Mouse (Mus musculus): ENCODE results near the gene Onecut1. TPM values are rescaled to one million over a fixed set of nuclear protein-coding genes. Genes with fewer than 3 reads are reported as not detected.
A peak's percentile ranks its signal among the peaks of the same experiment; 100 is the strongest.

The Onecut1 gene
- polyA plus RNA-seq, 1 experiment: not detected

DNA sequence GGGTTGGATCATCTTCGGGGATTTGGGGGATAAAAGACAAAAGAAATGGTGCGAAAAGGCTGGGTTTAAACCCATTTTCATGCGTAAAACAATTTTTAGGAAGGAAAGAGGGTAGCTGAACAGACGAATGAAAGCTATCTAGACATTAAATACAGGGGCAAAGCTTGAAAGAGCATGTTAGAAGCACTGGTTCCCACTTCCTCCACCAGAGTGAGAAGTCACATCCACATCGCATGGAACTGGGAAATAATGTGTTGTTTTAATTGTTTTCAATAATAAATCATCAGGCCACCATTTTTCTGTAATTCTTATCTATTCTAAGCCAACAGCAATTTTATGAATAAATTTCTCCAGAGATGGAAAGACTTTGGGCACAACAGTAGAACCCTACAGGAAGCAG, 3.6 kb upstream of the Onecut1 start:
- no peak overlapping the region for H3K27ac ChIP-seq (ENCODE audit: insufficient read depth, low read depth, low read length)
- TF ChIP-seq POLR2A (IDR thresholded peaks at IDR 0.05; ENCODE audit: borderline replicate concordance, low read depth, low read length) (no peak), CTCF (IDR thresholded peaks at IDR 0.05; ENCODE audit: low read depth, low read length) (no peak)
- H3K4me1 ChIP-seq (ENCODE audit: control insufficient read depth, insufficient read depth, low read length): no peaks in the 10 kb centered on the region
- H3K4me3 ChIP-seq (ENCODE audit: insufficient read depth, low read length): no peak overlapping the region

DNA sequence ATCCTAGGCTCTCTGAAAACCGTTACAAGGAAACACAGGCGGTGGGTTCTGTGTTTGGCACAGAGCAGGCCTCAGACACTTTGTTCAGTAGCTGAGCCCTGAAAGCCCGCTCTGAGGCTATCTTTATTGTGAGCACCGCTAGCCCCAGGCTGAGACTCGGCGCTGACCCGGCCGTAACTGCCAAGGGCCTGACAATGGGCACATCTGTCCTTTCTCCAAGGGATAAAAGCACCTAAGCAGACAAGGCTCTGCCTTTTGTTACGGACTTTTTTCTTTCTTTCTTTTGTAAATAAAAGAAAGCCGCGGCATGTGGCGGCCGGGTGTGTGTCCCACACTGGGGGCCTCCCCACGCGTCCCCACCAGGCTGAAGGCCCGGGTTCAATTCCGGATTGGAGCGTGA, 1.3 kb upstream of the Onecut1 start:
- TF ChIP-seq CTCF (IDR thresholded peaks at IDR 0.05; ENCODE audit: low read depth, low read length): no peak
- no peak for TF ChIP-seq POLR2A (IDR thresholded peaks at IDR 0.05; ENCODE audit: borderline replicate concordance, low read depth, low read length)
- 0 out of 2 replicates have a peak overlapping the region, but pooled peaks have one; percentile 8 for H3K4me3 ChIP-seq (ENCODE audit: insufficient read depth, low read length)
- H3K27ac ChIP-seq (ENCODE audit: insufficient read depth, low read depth, low read length): no peak overlapping the region
- no peaks in the 10 kb centered on the region for H3K4me1 ChIP-seq (ENCODE audit: control insufficient read depth, insufficient read depth, low read length)

DNA sequence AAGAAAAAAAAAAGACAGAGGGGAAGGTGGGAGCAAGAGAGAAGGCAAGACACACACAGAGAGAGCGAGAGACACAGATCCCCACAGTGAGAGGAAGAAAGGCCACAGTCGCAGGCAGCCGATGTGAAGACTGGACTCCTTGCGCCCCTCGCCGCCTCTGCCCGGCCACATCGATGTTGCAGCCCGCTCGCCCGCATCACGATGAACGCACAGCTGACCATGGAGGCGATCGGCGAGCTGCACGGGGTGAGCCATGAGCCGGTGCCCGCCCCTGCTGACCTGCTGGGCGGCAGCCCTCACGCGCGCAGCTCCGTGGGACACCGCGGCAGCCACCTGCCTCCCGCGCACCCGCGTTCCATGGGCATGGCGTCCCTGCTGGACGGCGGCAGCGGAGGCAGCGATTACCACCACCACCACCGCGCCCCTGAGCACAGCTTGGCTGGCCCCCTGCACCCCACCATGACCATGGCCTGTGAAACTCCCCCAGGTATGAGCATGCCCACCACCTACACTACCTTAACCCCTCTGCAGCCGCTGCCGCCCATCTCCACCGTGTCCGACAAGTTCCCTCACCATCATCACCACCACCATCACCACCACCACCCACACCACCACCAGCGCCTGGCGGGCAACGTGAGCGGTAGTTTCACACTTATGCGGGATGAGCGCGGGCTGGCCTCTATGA, 517 bp downstream of the Onecut1 start:
- Histone ChIP-seq H3K27ac (ENCODE audit: insufficient read depth, low read depth, low read length) (no peak overlapping the region), H3K4me3 (ENCODE audit: insufficient read depth, low read length) (peak overlapping the region; percentile 29), H3K4me1 (ENCODE audit: control insufficient read depth, insufficient read depth, low read length) (no peaks in the 10 kb centered on the region)
- TF ChIP-seq CTCF (IDR thresholded peaks at IDR 0.05; ENCODE audit: low read depth, low read length) (no peak), POLR2A (IDR thresholded peaks at IDR 0.05; ENCODE audit: borderline replicate concordance, low read depth, low read length) (no peak)

DNA sequence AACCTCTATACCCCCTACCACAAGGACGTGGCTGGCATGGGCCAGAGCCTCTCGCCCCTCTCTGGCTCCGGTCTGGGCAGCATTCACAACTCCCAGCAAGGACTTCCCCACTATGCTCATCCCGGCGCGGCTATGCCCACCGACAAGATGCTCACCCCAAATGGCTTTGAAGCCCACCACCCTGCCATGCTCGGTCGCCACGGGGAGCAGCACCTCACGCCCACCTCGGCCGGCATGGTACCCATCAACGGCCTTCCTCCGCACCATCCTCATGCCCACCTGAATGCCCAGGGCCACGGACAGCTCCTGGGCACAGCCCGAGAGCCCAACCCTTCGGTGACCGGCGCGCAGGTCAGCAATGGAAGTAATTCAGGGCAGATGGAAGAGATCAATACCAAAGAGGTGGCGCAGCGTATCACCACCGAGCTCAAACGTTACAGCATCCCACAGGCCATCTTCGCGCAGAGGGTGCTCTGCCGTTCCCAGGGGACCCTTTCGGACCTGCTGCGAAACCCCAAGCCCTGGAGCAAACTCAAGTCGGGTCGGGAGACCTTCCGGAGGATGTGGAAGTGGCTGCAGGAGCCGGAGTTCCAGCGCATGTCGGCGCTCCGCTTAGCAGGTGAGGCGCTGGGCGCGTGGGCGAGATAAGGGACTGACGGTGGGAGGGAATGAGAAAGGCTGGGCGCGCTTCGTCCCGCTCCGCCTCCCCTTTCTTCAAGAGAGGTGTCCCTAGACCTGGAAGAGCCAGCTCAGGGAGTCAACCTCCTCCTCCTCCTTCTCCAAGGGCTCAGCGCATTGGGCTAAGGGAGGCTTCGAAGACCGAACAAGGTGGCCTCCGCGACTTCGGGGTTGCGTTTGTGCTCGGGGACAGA, 1.3 kb downstream of the Onecut1 start:
- H3K27ac ChIP-seq (ENCODE audit: insufficient read depth, low read depth, low read length): no peak overlapping the region

DNA sequence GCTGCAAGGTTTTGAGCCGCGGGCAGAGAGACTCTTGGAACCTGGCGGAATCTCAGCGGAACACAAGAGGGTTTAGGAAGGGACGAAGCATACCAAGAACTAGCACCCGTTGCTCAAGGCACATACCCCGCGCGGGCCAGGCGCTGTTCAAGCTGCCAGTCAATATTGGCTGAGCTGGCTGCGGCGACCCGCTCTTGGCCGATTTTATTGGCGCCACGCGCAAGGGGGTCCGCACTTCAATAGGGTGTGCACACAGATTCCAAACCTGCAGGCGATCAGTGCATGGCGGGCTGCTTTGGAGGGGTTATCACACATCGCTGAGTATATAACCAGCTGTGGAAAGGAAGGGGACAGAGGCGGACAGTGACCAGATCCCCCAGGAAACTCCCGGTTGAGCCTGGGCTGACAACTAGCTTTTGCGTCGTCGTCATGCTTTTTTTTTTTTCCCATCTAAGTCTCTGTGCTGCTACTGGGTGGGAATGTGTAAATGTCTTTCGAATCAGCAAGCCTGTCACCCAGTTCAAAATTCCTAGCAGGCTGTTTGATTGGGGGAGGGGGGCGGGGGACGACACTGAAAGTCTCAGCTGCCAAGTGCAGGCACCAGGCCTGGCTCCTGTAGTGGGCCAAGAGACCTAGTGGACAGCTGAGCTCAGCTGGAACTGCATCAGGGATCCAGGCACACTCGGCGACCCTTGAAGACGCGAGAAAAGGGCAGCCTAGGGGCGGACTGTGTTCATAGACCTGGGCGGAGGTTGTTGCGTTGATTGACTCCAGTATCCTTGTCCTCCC, 2.1 kb downstream of the Onecut1 start:
- Histone ChIP-seq H3K4me3 (ENCODE audit: insufficient read depth, low read length) (no peak overlapping the region), H3K27ac (ENCODE audit: insufficient read depth, low read depth, low read length) (no peak overlapping the region)
- no peak for TF ChIP-seq POLR2A (IDR thresholded peaks at IDR 0.05; ENCODE audit: borderline replicate concordance, low read depth, low read length)
- TF ChIP-seq CTCF (IDR thresholded peaks at IDR 0.05; ENCODE audit: low read depth, low read length): no peak

More for the DNA sequence above, 1.3 kb downstream of the Onecut1 start:
- no peaks in the 10 kb centered on the region for H3K4me1 ChIP-seq (ENCODE audit: control insufficient read depth, insufficient read depth, low read length)
- no peak overlapping the region for H3K4me3 ChIP-seq (ENCODE audit: insufficient read depth, low read length)
- TF ChIP-seq CTCF (IDR thresholded peaks at IDR 0.05; ENCODE audit: low read depth, low read length): no peak
- TF ChIP-seq POLR2A (IDR thresholded peaks at IDR 0.05; ENCODE audit: borderline replicate concordance, low read depth, low read length): no peak

DNA sequence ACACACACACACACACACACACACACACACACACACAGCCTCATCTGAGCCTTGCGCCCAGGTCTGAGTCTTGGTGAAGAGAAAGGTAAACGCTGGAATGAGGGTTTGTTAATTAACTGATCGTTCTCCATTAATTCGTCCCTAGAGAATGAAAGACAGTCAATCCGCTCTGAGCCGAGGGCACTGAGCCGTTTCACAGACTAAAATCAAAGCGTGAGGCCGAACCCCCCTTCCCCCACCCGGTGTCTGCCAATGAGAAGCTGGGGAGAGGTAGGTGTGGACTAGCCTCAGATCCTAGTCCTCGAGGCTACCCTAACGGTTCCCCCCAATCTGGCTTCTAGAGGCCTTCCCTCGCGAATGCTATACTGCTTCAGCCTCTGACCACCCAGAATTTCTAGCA, 2.8 kb downstream of the Onecut1 start:
- Histone ChIP-seq H3K4me1 (ENCODE audit: control insufficient read depth, insufficient read depth, low read length) (no peaks in the 10 kb centered on the region), H3K27ac (ENCODE audit: insufficient read depth, low read depth, low read length) (no peak overlapping the region), H3K4me3 (ENCODE audit: insufficient read depth, low read length) (no peak overlapping the region)
- no peak for TF ChIP-seq POLR2A (IDR thresholded peaks at IDR 0.05; ENCODE audit: borderline replicate concordance, low read depth, low read length)
- TF ChIP-seq CTCF (IDR thresholded peaks at IDR 0.05; ENCODE audit: low read depth, low read length): no peak

More for the DNA sequence above, 2.1 kb downstream of the Onecut1 start:
- no peaks in the 10 kb centered on the region for H3K4me1 ChIP-seq (ENCODE audit: control insufficient read depth, insufficient read depth, low read length)

DNA sequence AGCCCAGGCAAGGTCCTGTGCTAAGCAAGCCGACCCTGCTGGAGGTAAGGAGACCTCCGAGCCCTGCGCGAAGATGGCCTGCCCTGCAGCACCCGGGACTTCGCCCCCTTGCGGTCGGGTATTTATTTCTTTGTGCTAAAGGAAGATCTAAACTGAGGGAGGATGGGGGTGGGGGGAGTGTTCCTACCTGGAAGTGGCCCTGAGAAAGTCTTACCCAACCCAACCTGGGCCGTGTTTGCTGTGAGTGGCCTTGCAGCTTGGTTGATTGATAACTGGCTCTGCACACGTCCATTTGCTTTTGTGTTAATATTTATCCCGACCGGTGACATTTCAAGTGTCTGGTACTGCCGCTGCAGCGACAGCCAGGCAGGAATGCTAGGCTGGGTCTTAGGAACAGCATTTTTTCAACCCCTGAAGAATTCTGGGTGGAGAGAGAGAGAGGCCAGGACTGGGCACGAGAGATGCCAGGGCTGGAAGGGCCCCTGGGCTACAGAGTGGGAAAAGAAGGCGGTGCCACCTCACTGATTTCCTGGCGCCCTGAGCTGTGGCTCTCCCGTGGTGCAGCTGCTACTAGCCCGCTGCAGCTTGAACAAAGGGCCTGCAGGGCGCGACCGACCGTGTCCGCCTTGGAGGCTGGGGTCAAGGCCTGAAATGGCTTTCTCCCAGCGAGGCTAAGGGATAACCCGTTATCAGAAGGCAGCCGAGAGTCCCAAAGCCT, 5.0 kb downstream of the Onecut1 start:
- H3K4me3 ChIP-seq (ENCODE audit: insufficient read depth, low read length): no peak overlapping the region
- TF ChIP-seq POLR2A (IDR thresholded peaks at IDR 0.05; ENCODE audit: borderline replicate concordance, low read depth, low read length): no peak
- TF ChIP-seq CTCF (IDR thresholded peaks at IDR 0.05; ENCODE audit: low read depth, low read length): no peak
- H3K27ac ChIP-seq (ENCODE audit: insufficient read depth, low read depth, low read length): no peak overlapping the region
- peaks cover 8% of the 10 kb centered on the region for H3K4me1 ChIP-seq (ENCODE audit: control insufficient read depth, insufficient read depth, low read length)

DNA sequence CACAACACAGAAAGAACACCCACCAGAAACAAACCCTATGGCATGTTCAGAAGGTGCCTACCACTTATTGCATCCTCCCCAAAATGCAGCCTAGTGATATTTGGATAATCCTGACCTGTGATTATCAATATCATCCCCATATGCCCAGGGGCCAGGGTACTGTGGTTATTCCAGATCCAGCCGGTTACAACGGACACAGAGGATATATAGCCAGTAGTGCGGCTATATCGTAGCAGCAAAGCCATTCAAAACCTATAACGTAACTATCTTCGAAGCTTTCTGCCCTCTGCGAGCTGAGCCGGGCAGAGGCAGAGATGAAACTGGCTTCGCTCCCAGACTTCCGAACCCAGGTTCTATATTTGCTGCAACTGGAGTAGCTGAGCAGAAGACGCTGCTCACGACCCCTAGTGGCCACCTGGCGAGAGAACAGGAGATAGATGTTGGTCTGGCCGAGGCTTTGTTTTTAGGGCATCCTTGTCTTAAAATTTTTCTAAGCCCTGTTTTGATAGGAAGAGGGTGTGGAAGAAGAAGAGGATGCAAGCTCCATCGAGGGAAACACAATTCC, 6.0 kb downstream of the Onecut1 start:
- peaks cover 11% of the 10 kb centered on the region for H3K4me1 ChIP-seq (ENCODE audit: control insufficient read depth, insufficient read depth, low read length)
- H3K4me3 ChIP-seq (ENCODE audit: insufficient read depth, low read length): no peak overlapping the region
- TF ChIP-seq CTCF (IDR thresholded peaks at IDR 0.05; ENCODE audit: low read depth, low read length): peak; percentile 56
- TF ChIP-seq POLR2A (IDR thresholded peaks at IDR 0.05; ENCODE audit: borderline replicate concordance, low read depth, low read length): no peak
- H3K27ac ChIP-seq (ENCODE audit: insufficient read depth, low read depth, low read length): no peak overlapping the region

Measured in bone marrow macrophage, adult 2 months (primary cell).